Mouse (Mus musculus) embryo, embryonic 11.5 days (tissue): ENCODE results near the gene Fam193b.

Experiments used
- DNase-seq: peaks from one replicate; pipeline ENCODE4 v3.0.0-alpha.2; 2012; ENCODE audit warnings: low read depth, low spot score

The Fam193b gene

GRCm38 (mm10) chr13:55500575-55500974 is 70.3 kb downstream of the Fam193b start:
- no peak for DNase-seq

GRCm38 (mm10) chr13:55498906-55499305 is 72.0 kb downstream of the Fam193b start:
- no peak for DNase-seq

GRCm38 (mm10) chr13:55496661-55497060 is 74.3 kb downstream of the Fam193b start:
- no peak for DNase-seq

GRCm38 (mm10) chr13:55495702-55496101 is 75.2 kb downstream of the Fam193b start:
- DNase-seq = no peak

GRCm38 (mm10) chr13:55494883-55495621 is 75.9 kb downstream of the Fam193b start:
- DNase-seq = no peak

GRCm38 (mm10) chr13:55494257-55494656 is 76.7 kb downstream of the Fam193b start:
- no peak for DNase-seq
